Mouse (Mus musculus) forebrain, embryonic 12.5 days (tissue): ENCODE measurements around the gene Ncbp3. TPM values are rescaled to one million over a fixed set of nuclear protein-coding genes. Genes with fewer than 3 reads are reported as not detected.
"Not testable (repeated sequence)": the region's sequence is repeated elsewhere in the genome, so short reads cannot be mapped to it uniquely, and the experiment has no call there.

Experiments used
- ATAC-seq: fragments of 200-750 bp; cut with Nextera tagmentation; 2 replicates; pipeline ENCODE4 v1.8.0; 2017; ENCODE audit warnings: moderate TSS enrichment; ENCODE audit not compliant: low FRiP score
- H3K27ac ChIP-seq: fragments of 300-500 bp; sonication (generic); 2 replicates; pipeline ENCODE4 v1.5.1; 2016; ENCODE audit warnings: mild to moderate bottlenecking
- H3K27me3 ChIP-seq: fragments of 300-500 bp; sonication (generic); 2 replicates; pipeline ENCODE4 v1.6.1; 2016; ENCODE audit warnings: mild to moderate bottlenecking
- H3K36me3 ChIP-seq: fragments of 300-500 bp; sonication (generic); replicated peaks from 2 replicates; pipeline ENCODE4 v1.6.1; 2016; ENCODE audit warnings: mild to moderate bottlenecking
- H3K4me1 ChIP-seq: fragments of 300-500 bp; sonication (generic); 2 replicates; pipeline ENCODE4 v1.6.1; 2016
- H3K4me2 ChIP-seq: fragments of 300-500 bp; sonication (generic); 2 replicates; pipeline ENCODE4 v1.6.1; 2016; ENCODE audit warnings: mild to moderate bottlenecking, moderate library complexity
- H3K4me3 ChIP-seq: fragments of 300-500 bp; sonication (generic); replicated peaks from 2 replicates; pipeline ENCODE4 v1.5.1; 2016; ENCODE audit warnings: mild to moderate bottlenecking
- H3K9ac ChIP-seq: fragments of 300-500 bp; sonication (generic); 2 replicates; pipeline ENCODE4 v1.6.1; 2016; ENCODE audit warnings: mild to moderate bottlenecking
- H3K9me3 ChIP-seq: fragments of 300-500 bp; sonication (generic); 2 replicates; pipeline ENCODE4 v1.6.1; 2016
- WGBS: fragments of 180-500 bp; shearing (Covaris S2); methylation state at CpG from one replicate; pipeline ENCODE4 v1.1.7; 2016; 5-methylcytosine and 5-hydroxymethylcytosine counted together
- polyA plus RNA-seq: library from polyadenylated mRNA; unstranded; fragments of >200 nt; fragmentation: Nextera tagmentation; extraction: Ambion mirVana; gene quantifications from 2 replicates; pipeline ENCODE4 v1.2.1, GENCODE M21; 2016

The Ncbp3 gene
- polyA plus RNA-seq, 1 experiment from 2014 or later: 13.6 TPM

DNA sequence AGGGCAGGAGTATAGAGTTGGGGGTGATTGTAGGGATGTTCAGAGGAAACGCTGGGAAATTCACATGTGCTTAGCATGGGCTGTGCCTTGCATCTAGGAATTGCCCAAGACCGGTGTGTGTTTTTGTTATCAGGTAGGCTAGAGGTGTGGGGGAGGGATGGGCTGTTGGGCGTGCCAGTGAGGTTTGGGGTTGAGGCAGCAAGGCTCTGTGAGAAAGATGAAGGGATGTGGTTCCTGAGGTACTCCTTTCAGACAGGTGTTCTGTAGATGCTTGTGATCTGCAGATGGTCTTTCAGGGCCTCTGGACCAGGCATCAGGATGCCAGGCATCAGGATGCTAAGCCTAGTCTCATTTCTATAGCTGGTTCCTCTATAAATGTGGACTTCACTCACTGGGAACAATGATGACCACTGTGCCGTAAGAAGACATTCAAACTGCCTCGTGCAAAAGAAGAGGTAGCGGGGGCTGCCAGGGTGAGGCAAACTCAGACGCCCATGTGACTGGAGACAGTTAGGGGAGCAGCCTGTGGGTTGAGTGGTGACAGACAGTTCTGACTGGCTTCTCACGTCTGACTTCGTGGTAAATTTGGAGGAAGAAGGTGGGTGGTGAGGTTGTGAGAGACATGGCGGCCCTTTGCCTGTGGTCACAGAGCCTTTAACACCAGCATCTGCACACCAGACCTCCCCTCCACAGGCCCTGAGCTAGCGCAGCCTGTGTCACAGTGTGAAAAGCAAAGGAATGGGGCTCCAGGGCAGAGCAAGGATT, 46.8 kb downstream of the Ncbp3 start:
- H3K4me1 ChIP-seq: no peaks in the 10 kb centered on the region
- H3K27ac ChIP-seq: no peak overlapping the region
- no peak overlapping the region for H3K4me3 ChIP-seq
- H3K36me3 ChIP-seq: no peaks in the 10 kb centered on the region
- H3K9ac ChIP-seq: no peak overlapping the region
- H3K27me3 ChIP-seq: no peaks in the 10 kb centered on the region
- 78% methylated on average over 11 of the region's 11 CpGs for WGBS
- no peak for ATAC-seq
- no peak overlapping the region for H3K4me2 ChIP-seq
- no peaks in the 10 kb centered on the region for H3K9me3 ChIP-seq

DNA sequence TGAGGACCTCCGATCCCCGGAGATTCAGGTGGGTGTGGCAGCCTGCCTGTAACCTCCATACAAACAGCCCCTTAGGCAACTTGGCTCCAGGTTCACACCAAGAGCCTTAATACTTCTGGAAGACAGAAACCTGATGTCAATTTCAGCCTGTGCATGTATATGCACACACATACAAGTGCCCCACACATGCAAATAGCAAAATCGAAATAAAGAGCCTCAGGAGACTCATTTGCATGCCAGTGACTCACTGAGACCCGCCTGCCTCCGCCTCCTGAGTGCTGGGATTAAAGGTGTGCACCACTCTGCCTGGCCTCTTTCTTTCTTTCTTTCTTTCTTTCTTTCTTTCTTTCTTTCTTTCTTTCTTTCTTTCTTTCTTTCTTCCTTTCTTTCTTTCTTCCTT, 51.3 kb downstream of the Ncbp3 start:
- Histone ChIP-seq H3K9ac (no peak overlapping the region), H3K36me3 (no peaks in the 10 kb centered on the region), H3K27me3 (no peaks in the 10 kb centered on the region), H3K4me1 (no peaks in the 10 kb centered on the region), H3K4me3 (no peak overlapping the region), H3K27ac (no peak overlapping the region), H3K9me3 (no peaks in the 10 kb centered on the region), H3K4me2 (no peak overlapping the region)
- ATAC-seq: no peak
- WGBS: 72% methylated on average over 5 of the region's 5 CpGs

DNA sequence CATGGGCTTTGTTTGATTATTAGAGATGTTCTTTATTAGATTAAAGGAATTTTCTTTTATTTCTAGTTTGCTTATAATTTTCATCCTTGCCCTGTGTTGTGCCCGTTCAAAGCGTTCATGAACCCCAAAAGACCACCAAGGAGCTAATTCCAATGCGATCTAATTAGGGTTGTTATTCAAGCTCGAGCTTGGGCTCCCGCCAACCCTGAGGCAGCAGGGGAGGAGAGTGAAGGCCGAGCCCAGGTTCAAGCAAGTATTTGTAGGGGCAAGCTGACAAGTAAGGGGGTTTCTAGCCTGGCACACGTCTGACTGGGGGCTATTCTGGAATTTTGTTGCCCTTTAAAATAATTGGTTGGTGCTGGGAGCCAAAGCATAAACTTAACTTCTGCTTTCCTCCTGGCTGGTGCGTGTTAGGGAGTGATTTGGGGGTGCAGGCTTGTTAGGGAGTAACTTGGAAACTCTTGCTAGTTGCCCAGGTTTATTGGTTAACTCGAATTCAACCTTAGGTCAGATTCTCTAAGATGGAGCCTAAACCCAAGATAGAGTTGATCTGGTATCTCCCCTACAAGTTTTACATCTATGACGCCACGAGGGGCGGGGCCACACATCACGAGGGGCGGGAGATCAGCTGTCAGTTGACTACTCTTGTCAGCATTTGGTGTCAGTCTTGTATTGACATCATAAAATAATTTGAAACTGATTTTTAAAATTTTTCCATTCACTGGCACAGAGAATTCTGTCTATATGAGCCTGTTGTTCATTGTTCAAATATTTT, 52.6 kb downstream of the Ncbp3 start:
- H3K27ac ChIP-seq: no peak overlapping the region
- no peaks in the 10 kb centered on the region for H3K9me3 ChIP-seq
- no peaks in the 10 kb centered on the region for H3K4me1 ChIP-seq
- WGBS: 63% methylated on average over 14 of the region's 14 CpGs
- ATAC-seq: no peak
- no peak overlapping the region for H3K4me2 ChIP-seq
- H3K9ac ChIP-seq: no peak overlapping the region
- H3K4me3 ChIP-seq: no peak overlapping the region
- H3K27me3 ChIP-seq: no peaks in the 10 kb centered on the region
- no peaks in the 10 kb centered on the region for H3K36me3 ChIP-seq

DNA sequence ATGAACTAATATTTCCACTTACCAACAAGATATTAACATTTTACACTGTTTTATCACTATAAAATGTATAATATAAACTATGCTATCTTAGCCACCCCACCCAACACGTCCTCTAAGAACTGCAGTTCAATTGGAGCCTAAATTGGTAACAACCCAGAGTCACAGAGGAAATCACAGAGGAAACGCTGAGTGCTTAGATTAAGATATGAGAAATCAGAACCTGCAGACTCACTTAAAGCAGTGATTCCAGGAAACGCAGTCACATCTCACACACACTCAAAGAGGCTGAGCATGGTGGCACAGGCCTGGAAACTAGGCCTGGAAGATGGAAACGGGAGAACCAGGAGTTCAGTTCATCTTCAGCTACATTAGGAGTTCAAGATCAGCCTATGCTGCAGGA, 53.7 kb downstream of the Ncbp3 start:
- Histone ChIP-seq H3K9me3 (no peaks in the 10 kb centered on the region), H3K4me1 (no peaks in the 10 kb centered on the region), H3K4me2 (no peak overlapping the region), H3K9ac (no peak overlapping the region), H3K4me3 (no peak overlapping the region), H3K27me3 (no peaks in the 10 kb centered on the region), H3K36me3 (no peaks in the 10 kb centered on the region), H3K27ac (no peak overlapping the region)
- no peak for ATAC-seq
- WGBS: 85% methylated on average over 4 of the region's 4 CpGs

- no peaks in the 10 kb centered on the region for H3K9me3 ChIP-seq
- H3K4me3 ChIP-seq: no peak overlapping the region
- H3K27ac ChIP-seq: no peak overlapping the region
- no peaks in the 10 kb centered on the region for H3K4me1 ChIP-seq
- WGBS: 50% methylated on average over 3 of the region's 3 CpGs
- no peaks in the 10 kb centered on the region for H3K27me3 ChIP-seq
- no peaks in the 10 kb centered on the region for H3K36me3 ChIP-seq
- no peak for ATAC-seq
- H3K9ac ChIP-seq: no peak overlapping the region
- H3K4me2 ChIP-seq: no peak overlapping the region
Measured at GRCm38 (mm10) chr11:73105246-73105645, 57.7 kb downstream of the Ncbp3 start.

DNA sequence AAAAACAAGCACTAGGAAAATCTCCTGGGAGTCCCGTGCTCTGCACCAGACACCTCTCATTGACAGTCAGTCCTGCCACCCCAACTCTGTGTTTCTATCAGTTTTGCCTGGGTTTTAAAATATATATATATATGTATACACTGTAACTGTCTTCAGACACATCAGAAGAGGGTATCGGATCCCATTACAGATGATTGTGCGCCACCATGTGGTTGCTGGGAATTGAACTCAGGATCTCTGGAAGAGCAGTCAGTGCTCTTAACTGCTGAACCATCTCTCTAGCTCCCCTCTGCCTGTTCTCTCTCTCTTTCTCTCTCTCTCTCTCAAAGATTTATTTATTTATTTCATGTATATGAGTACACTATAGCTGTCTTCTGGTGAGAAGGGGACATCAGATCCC, 59.8 kb downstream of the Ncbp3 start:
- H3K27me3 ChIP-seq, H3K4me1 ChIP-seq, H3K4me2 ChIP-seq, H3K36me3 ChIP-seq, H3K4me3 ChIP-seq, H3K9ac ChIP-seq, H3K27ac ChIP-seq, H3K9me3 ChIP-seq, ATAC-seq: not testable (repeated sequence)
- 48% methylated on average over 3 of the region's 3 CpGs for WGBS

- no peak overlapping the region for H3K4me2 ChIP-seq
- no peak for ATAC-seq
- H3K9me3 ChIP-seq: no peaks in the 10 kb centered on the region
- H3K27me3 ChIP-seq: no peaks in the 10 kb centered on the region
- H3K4me1 ChIP-seq: no peaks in the 10 kb centered on the region
- H3K27ac ChIP-seq: no peak overlapping the region
- no peak overlapping the region for H3K9ac ChIP-seq
- H3K4me3 ChIP-seq: no peak overlapping the region
- 82% methylated on average over 5 of the region's 5 CpGs for WGBS
- no peaks in the 10 kb centered on the region for H3K36me3 ChIP-seq
Measured at GRCm38 (mm10) chr11:73108195-73108897, 60.8 kb downstream of the Ncbp3 start.

GRCm38 (mm10) chr11:73108898-73109625, 61.5 kb downstream of the Ncbp3 start:
- Histone ChIP-seq H3K27me3 (no peaks in the 10 kb centered on the region), H3K4me2 (no peak overlapping the region), H3K36me3 (no peaks in the 10 kb centered on the region), H3K9me3 (no peaks in the 10 kb centered on the region), H3K9ac (no peak overlapping the region), H3K4me1 (no peaks in the 10 kb centered on the region), H3K27ac (no peak overlapping the region), H3K4me3 (no peak overlapping the region)
- WGBS: 84% methylated on average over 14 of the region's 14 CpGs
- ATAC-seq: no peak

DNA sequence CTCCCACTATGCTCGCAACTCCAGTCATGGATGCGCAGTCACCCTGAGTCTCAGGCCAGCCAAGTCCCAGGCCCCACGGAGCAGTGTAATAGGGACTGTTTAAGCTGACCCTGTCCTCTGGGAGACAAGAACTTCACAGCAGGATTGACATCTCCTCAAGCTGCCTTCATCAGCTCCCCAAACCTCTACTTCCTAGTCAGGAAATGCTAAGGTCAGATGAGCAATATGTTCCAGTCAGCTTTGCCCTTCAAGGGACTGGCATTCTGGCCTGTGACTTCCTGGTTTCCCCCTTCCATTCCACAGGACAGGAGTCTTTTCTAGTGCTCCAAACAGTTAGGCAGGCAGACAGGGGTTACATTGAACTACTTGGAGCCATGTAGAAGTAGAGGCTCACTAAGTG, 62.4 kb downstream of the Ncbp3 start:
- no peak overlapping the region for H3K27ac ChIP-seq
- H3K9me3 ChIP-seq: no peaks in the 10 kb centered on the region
- ATAC-seq: no peak
- no peak overlapping the region for H3K9ac ChIP-seq
- no peak overlapping the region for H3K4me2 ChIP-seq
- H3K4me3 ChIP-seq: no peak overlapping the region
- no peaks in the 10 kb centered on the region for H3K4me1 ChIP-seq
- no peaks in the 10 kb centered on the region for H3K36me3 ChIP-seq
- H3K27me3 ChIP-seq: no peaks in the 10 kb centered on the region
- WGBS: 84% methylated on average over 3 of the region's 3 CpGs

DNA sequence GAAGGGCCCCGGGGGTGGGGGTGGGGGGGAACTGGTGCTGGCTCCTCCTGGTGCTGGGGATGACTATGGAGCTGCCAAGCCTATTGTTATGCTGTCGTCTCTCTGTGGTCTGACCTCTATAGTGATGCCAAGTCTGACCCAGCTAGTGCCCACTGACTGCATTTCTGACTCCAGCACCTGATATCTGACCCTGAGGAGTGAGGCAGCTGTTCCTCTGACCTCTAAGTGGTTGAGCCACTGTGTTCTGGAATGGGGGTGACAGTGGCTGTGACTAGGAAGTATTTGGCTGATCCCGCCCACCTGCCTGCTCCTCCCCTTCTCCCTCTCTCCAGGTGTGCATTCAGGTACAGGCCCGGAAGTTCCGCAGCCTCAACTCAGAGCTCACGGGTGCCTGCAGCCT, 63.8 kb downstream of the Ncbp3 start:
- no peak for ATAC-seq
- H3K9me3 ChIP-seq: no peaks in the 10 kb centered on the region
- H3K4me1 ChIP-seq: no peaks in the 10 kb centered on the region
- WGBS: 73% methylated on average over 6 of the region's 6 CpGs
- H3K36me3 ChIP-seq: no peaks in the 10 kb centered on the region
- H3K4me3 ChIP-seq: no peak overlapping the region
- no peak overlapping the region for H3K9ac ChIP-seq
- no peak overlapping the region for H3K27ac ChIP-seq
- H3K4me2 ChIP-seq: no peak overlapping the region
- no peaks in the 10 kb centered on the region for H3K27me3 ChIP-seq

DNA sequence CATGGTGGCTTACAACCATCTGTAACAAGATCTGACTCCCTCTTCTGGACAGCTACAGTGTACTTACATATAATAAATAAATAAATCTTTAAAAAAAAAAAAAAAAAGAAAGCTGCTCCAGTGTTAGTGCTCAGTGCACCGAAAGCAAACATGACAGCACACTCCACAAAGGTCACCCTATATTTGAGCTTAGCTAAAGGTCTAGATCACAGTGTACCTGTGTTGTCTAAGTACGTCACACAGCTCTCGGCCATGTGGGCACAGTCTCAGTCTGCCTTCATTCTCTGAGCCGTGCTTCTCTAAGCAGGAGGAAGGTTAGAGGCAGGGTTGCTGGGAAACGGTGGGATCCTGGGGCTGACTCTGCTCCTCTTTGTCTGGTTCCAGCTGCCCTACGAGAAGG, 78.9 kb downstream of the Ncbp3 start:
- Histone ChIP-seq H3K4me3 (no peak overlapping the region), H3K4me2 (no peak overlapping the region), H3K4me1 (no peaks in the 10 kb centered on the region), H3K27me3 (no peaks in the 10 kb centered on the region), H3K36me3 (peaks cover 25% of the 10 kb centered on the region), H3K9me3 (no peaks in the 10 kb centered on the region), H3K27ac (no peak overlapping the region), H3K9ac (no peak overlapping the region)
- no peak for ATAC-seq
- WGBS: 92% methylated on average over 6 of the region's 6 CpGs

- Histone ChIP-seq H3K27ac (no peak overlapping the region), H3K27me3 (no peaks in the 10 kb centered on the region), H3K9ac (no peak overlapping the region), H3K4me3 (no peak overlapping the region), H3K36me3 (peaks cover 55% of the 10 kb centered on the region), H3K4me2 (no peak overlapping the region), H3K4me1 (peaks cover 19% of the 10 kb centered on the region), H3K9me3 (no peaks in the 10 kb centered on the region)
- ATAC-seq: no peak
- 84% methylated on average over 7 of the region's 7 CpGs for WGBS
Measured at GRCm38 (mm10) chr11:73131020-73131419, 83.4 kb downstream of the Ncbp3 start.
